Mouse (Mus musculus) liver, embryonic 14.5 days (tissue): Measurements from ENCODE around the gene Nkapl. TPM values are rescaled to one million over a fixed set of nuclear protein-coding genes. Genes with fewer than 3 reads are reported as not detected.
A peak's percentile ranks its signal among the peaks of the same experiment; 100 is the strongest.
"Not testable (repeated sequence)": the region's sequence is repeated elsewhere in the genome, so short reads cannot be mapped to it uniquely, and the experiment has no call there.

ENCODE experiments used
- ATAC-seq: fragments of 200-750 bp; cut with Nextera tagmentation; 2 replicates; pipeline ENCODE4 v1.8.0; 2017; ENCODE audit warnings: moderate number of reproducible peaks, mild to moderate bottlenecking, moderate library complexity; ENCODE audit not compliant: insufficient read depth
- DNase-seq, 3 experiments: peaks; one replicate each; pipeline ENCODE4 v3.0.0-alpha.2; 2012 to 2013; ENCODE audit warnings: low read depth in 3 of 3, low spot score in 3 of 3
- H3K27ac ChIP-seq: fragments of 300-500 bp; sonication (generic); 2 replicates; pipeline ENCODE4 v1.5.1; 2014; ENCODE audit warnings: moderate library complexity, mild to moderate bottlenecking, control low read depth, inconsistent platforms
- H3K27me3 ChIP-seq: fragments of 300-500 bp; sonication (generic); 2 replicates; pipeline ENCODE4 v1.6.1; 2014; ENCODE audit warnings: mild to moderate bottlenecking, low read length, moderate library complexity; ENCODE audit not compliant: control insufficient read depth, insufficient read depth
- H3K36me3 ChIP-seq: fragments of 300-500 bp; sonication (generic); replicated peaks from 2 replicates; pipeline ENCODE4 v1.6.1; 2014; ENCODE audit warnings: low read depth; ENCODE audit not compliant: control insufficient read depth, insufficient read depth
- H3K4me1 ChIP-seq, 2 experiments: fragments of 200-500 bp in 1 of 2; fragments of 300-500 bp in 1 of 2; sonication (generic) in 1 of 2; replicated peaks; 2 replicates each; pipeline ENCODE4 v1.6.1; 2012 to 2014; ENCODE audit warnings: antibody characterized with exemption in 1 of 2, inconsistent platforms in 1 of 2, low read length in 1 of 2; ENCODE audit not compliant: control insufficient read depth in 2 of 2, insufficient read depth in 2 of 2
- H3K4me2 ChIP-seq: fragments of 300-500 bp; sonication (generic); 2 replicates; pipeline ENCODE4 v1.6.1; 2014; ENCODE audit warnings: low read depth, mild to moderate bottlenecking, control low read depth, moderate library complexity
- H3K4me3 ChIP-seq, 2 experiments: fragments of 200-500 bp in 1 of 2; fragments of 300-500 bp in 1 of 2; sonication (generic) in 1 of 2; 2 replicates each; pipeline ENCODE4 v1.5.1; 2012 to 2014; ENCODE audit warnings: low read depth in 2 of 2, low read length in 2 of 2, mild to moderate bottlenecking in 2 of 2, control low read depth in 1 of 2, inconsistent platforms in 1 of 2, moderate library complexity in 1 of 2; ENCODE audit not compliant: insufficient read depth in 1 of 2
- H3K9ac ChIP-seq: fragments of 300-500 bp; sonication (generic); replicated peaks from 2 replicates; pipeline ENCODE4 v1.6.1; 2014; ENCODE audit warnings: mild to moderate bottlenecking, control low read depth, moderate library complexity
- H3K9me3 ChIP-seq: fragments of 300-500 bp; sonication (generic); 2 replicates; pipeline ENCODE4 v1.6.1; 2016; ENCODE audit warnings: low read length, mixed read lengths; ENCODE audit not compliant: control insufficient read depth
- CTCF ChIP-seq: IDR thresholded peaks from 2 replicates; pipeline ENCODE4 v1.5.1; 2016; ENCODE audit warnings: antibody characterized with exemption, low read depth, control low read depth
- EP300 ChIP-seq: IDR thresholded peaks from 2 replicates; pipeline ENCODE4 v1.6.1; 2016; ENCODE audit warnings: antibody characterized with exemption, low read depth
- WGBS: fragments of 180-500 bp; shearing (Covaris S2); extraction: QIAGEN DNeasy Blood & Tissue Kit; methylation state at CpG from one replicate; pipeline ENCODE4 v1.1.7; 2014; ENCODE audit not compliant: insufficient replicate concordance; 5-methylcytosine and 5-hydroxymethylcytosine counted together
- polyA plus RNA-seq, 2 experiments: library from polyadenylated mRNA; depleted of rRNA in 1 of 2; stranded (reverse) in 1 of 2; unstranded in 1 of 2; fragments of >200 nt; fragmentation: Nextera tagmentation in 1 of 2; extraction: Ambion mirVana in 1 of 2; gene quantifications; 2 replicates each; pipeline versions ENCODE4 v1.2.1 to v1.2.3; 2012 to 2014

Gene Nkapl
- polyA plus RNA-seq, 2 experiments: 0.25 to 0.65 TPM

DNA sequence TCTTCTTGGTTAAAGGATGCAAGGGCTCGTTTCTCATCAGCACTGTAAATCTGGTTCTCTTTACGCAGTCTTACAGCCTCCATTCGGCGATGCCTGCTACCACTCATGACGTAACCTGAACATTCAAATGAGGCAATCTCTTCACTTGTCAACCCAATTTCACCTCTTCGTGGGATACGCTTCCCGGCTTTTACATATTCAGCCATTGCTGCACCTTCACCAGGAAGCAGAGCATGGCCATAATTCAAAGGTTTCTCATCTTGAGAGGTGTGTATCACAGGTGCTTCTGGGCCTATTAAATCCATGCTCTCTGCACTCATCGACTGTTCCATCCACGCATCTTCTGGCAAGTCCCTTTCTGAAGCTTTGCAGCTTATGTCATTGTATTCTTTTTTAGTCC is 973 bp downstream of the Nkapl start:
- no peaks in the 10 kb centered on the region for H3K9me3 ChIP-seq
- DNase-seq (no peak), ATAC-seq (no peak)
- H3K9ac ChIP-seq: no peak overlapping the region
- H3K4me2 ChIP-seq: peak overlapping the region; percentile 97
- H3K36me3 ChIP-seq: no peaks in the 10 kb centered on the region
- TF ChIP-seq CTCF: no peak
- peaks cover 8% of the 10 kb centered on the region for H3K27me3 ChIP-seq
- H3K4me1 ChIP-seq: peaks cover 3 to 6% of the 10 kb centered on the region in 2 experiments
- H3K4me3 ChIP-seq: no peak overlapping the region
- 70% methylated on average over 10 of the region's 10 CpGs for WGBS
- no peak overlapping the region for H3K27ac ChIP-seq

GRCm38 (mm10) chr13:21462516-21462915 is 5.8 kb downstream of the Nkapl start:
- H3K9me3 ChIP-seq, H3K4me1 ChIP-seq, H3K27ac ChIP-seq, H3K27me3 ChIP-seq, H3K4me3 ChIP-seq, H3K9ac ChIP-seq, DNase-seq, H3K4me2 ChIP-seq, ATAC-seq, H3K36me3 ChIP-seq: not testable (repeated sequence)
- 40% methylated on average over 9 of the region's 9 CpGs for WGBS

DNA sequence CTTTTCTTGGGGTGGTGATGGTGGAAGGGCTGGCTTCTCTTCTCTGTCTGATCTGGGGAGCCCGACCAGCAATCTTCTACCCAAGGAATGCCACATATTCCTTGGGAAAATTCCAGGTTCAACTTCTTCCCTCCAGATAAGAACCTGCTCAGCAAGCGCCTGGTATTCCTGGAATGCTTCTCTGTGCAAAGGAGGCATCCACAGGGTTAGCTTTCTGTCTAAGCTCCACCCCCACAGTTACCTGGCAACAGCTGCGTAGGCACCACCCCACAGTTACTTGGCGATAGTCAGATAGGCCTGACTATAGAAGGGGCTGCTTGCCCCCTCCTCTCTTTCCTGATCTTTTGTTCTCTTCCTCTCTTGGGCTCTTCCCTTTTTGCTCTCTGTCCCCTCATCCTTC is 12.0 kb downstream of the Nkapl start:
- no peak for ATAC-seq
- no peak for DNase-seq
- Histone ChIP-seq H3K4me1 (peaks cover 2 to 13% of the 10 kb centered on the region in 2 experiments; a peak in 3 of 4 replicates), H3K36me3 (no peaks in the 10 kb centered on the region), H3K9me3 (no peaks in the 10 kb centered on the region), H3K4me3 (no peak overlapping the region), H3K27ac (no peak overlapping the region), H3K4me2 (no peak overlapping the region), H3K9ac (no peak overlapping the region), H3K27me3 (no peaks in the 10 kb centered on the region)
- TF ChIP-seq EP300 (no peak), CTCF (no peak)
- WGBS: 26% methylated on average over 4 of the region's 4 CpGs

GRCm38 (mm10) chr13:21454133-21454532 is 14.2 kb downstream of the Nkapl start:
- H3K36me3 ChIP-seq: no peaks in the 10 kb centered on the region
- WGBS: 54% methylated on average over 3 of the region's 3 CpGs
- peak; percentile 59; the same call in 1 of the 2 replicates for ATAC-seq
- no peak overlapping the region for H3K9ac ChIP-seq
- H3K9me3 ChIP-seq: no peaks in the 10 kb centered on the region
- no peak overlapping the region for H3K27ac ChIP-seq
- peak overlapping the region in 1 of 2 experiments; percentile 68; a peak in 2 of 4 replicates for H3K4me3 ChIP-seq
- peaks cover 2 to 13% of the 10 kb centered on the region in 2 experiments; a peak in 3 of 4 replicates for H3K4me1 ChIP-seq
- TF ChIP-seq EP300 (no peak), CTCF (no peak)
- no peaks in the 10 kb centered on the region for H3K27me3 ChIP-seq
- no peak for DNase-seq
- peak overlapping the region; percentile 77 for H3K4me2 ChIP-seq

GRCm38 (mm10) chr13:21453449-21453848 is 14.9 kb downstream of the Nkapl start, which contains the start of gene Zscan26:
Zscan26 (minus strand) TSS chr13:21453730.
- TF ChIP-seq CTCF (no peak), EP300 (no peak)
- Histone ChIP-seq H3K9me3 (no peaks in the 10 kb centered on the region), H3K36me3 (no peaks in the 10 kb centered on the region), H3K27ac (no peak within 1 kb of the TSS; the same call in 1 of the 2 replicates), H3K27me3 (no peaks in the 10 kb centered on the region), H3K9ac (peak within 1 kb of the TSS; percentile 68), H3K4me3 (peak within 1 kb of the TSS; percentile 68 to 85), H3K4me1 (peaks cover 2 to 13% of the 10 kb centered on the region in 2 experiments; a peak in 3 of 4 replicates), H3K4me2 (peak within 1 kb of the TSS; percentile 77)
- WGBS: under 1% methylated on average over 23 of the region's 23 CpGs
- DNase-seq (peak; percentile 52 to 58 (median 54)), ATAC-seq (peak; percentile 76)
